Mouse (Mus musculus): ENCODE data around the gene Pcyox1.

- TF ChIP-seq GATA1 (IDR thresholded peaks at IDR 0.05; ENCODE audit: low read length) (no peak), TAL1 (IDR thresholded peaks at IDR 0.05; ENCODE audit: low read length) (no peak)
Observed at GRCm38 (mm10) chr6:86366125-86366852, 30.7 kb downstream of the Pcyox1 start.

Data from erythroblast, embryonic 14.5 days (primary cell).